Mouse (Mus musculus) cerebellum, adult 2 months (tissue): ENCODE data around the gene Cd83. TPM values are rescaled to one million over a fixed set of nuclear protein-coding genes. Genes with fewer than 3 reads are reported as not detected.

Experiments
- DNase-seq, 2 experiments: peaks; one replicate each; pipeline ENCODE4 v3.0.0; 2021
- H3K27ac ChIP-seq: fragments of 200-500 bp; 2 replicates; pipeline ENCODE4 v1.5.1; 2012; ENCODE audit warnings: low read length, control low read depth, inconsistent platforms; ENCODE audit not compliant: insufficient read depth
- H3K27me3 ChIP-seq: fragments of 200-500 bp; 2 replicates; pipeline ENCODE4 v1.6.1; 2012; ENCODE audit warnings: inconsistent platforms, mild to moderate bottlenecking, low read length, moderate library complexity; ENCODE audit not compliant: control insufficient read depth, insufficient read depth
- H3K4me1 ChIP-seq: fragments of 200-500 bp; 2 replicates; pipeline ENCODE4 v1.6.1; 2011; ENCODE audit warnings: low read length; ENCODE audit not compliant: control insufficient read depth, insufficient read depth
- H3K4me3 ChIP-seq: fragments of 200-500 bp; replicated peaks from 2 replicates; pipeline ENCODE3; 2011; ENCODE audit warnings: mild to moderate bottlenecking, low read depth, low read length, control low read depth; ENCODE audit not compliant: insufficient read depth
- CTCF ChIP-seq: fragments of 200-500 bp; IDR thresholded peaks from 2 replicates; pipeline ENCODE4 v1.5.1; 2011; ENCODE audit warnings: low read depth, mild to moderate bottlenecking, control low read depth, low read length, moderate library complexity, borderline replicate concordance; ENCODE audit not compliant: insufficient read depth
- POLR2A ChIP-seq: fragments of 200-500 bp; IDR thresholded peaks from 2 replicates; pipeline ENCODE4 v1.6.1; 2011; ENCODE audit warnings: low read length, control low read depth, borderline replicate concordance; ENCODE audit not compliant: insufficient read depth
- WGBS: fragments of 180-500 bp; shearing (Covaris S2); methylation state at CpG from one replicate; pipeline ENCODE4 v1.1.7; 2018; 5-methylcytosine and 5-hydroxymethylcytosine counted together
- polyA plus RNA-seq: library from polyadenylated mRNA; depleted of rRNA; stranded (reverse); fragments of >200 nt; gene quantifications from 2 replicates; pipeline ENCODE4 v1.2.3, GENCODE M21; 2012

Gene Cd83
- polyA plus RNA-seq, 1 experiment = 35.7 TPM

DNA sequence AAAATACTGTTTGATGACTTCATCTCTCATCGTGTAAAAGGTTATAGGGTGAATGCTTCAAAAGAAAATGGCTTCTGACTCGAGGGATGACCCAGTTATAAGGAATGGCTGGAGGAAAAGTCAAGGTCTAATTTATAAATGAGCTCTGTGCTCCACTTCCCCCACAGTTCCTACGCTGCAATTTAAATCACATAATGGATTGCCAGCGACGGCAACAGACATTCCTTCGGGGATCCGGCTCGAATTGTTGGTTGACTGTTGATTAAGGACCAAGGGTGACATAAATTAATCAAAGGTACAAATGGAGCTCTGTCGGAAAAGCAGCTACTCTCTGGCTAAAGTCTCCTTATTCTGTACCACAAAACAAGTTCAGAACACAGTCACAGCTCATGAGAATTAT, 30.9 kb upstream of the Cd83 start:
- Histone ChIP-seq H3K4me3 (no peak overlapping the region), H3K4me1 (no peaks in the 10 kb centered on the region), H3K27ac (no peak overlapping the region), H3K27me3 (no peaks in the 10 kb centered on the region)
- WGBS = 80% methylated on average over 9 of the region's 9 CpGs
- no peak for DNase-seq
- no peak for TF ChIP-seq CTCF
- no peak for TF ChIP-seq POLR2A

DNA sequence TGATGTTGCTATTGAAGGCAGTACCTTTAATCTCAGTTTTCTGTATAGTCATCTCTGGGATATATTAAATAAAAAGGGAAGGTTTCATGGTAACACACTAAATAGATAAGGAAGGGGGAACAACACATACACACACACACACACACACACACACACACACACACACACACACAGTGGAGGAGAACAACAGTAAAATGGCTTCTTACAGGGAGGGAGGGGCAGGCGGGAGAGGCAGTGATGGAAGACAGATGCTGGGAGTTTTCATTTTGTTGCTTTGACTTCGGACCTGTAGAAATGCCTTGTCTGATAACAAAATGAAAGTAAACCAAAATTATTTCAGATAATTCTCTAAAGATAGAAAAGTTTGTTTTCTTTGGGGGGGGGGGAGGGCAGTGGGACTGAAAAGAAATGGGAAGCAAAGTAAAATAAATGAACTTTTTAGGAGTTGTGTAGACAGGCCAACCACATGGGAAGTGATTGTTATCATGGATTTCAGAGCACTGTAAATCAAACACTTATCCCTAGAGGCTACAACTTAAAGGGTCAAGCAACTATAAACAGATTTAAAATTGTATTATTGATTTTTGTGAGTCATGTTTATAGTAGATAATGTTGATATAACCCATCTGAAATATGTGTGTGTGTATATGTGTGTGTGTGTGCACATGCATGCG, 30.0 kb upstream of the Cd83 start:
- Histone ChIP-seq H3K4me1 (no peaks in the 10 kb centered on the region), H3K4me3 (no peak overlapping the region), H3K27ac (no peak overlapping the region), H3K27me3 (no peaks in the 10 kb centered on the region)
- no peak for DNase-seq
- no peak for TF ChIP-seq POLR2A
- TF ChIP-seq CTCF = no peak
- WGBS = 96% methylated on average over 3 of the region's 3 CpGs

DNA sequence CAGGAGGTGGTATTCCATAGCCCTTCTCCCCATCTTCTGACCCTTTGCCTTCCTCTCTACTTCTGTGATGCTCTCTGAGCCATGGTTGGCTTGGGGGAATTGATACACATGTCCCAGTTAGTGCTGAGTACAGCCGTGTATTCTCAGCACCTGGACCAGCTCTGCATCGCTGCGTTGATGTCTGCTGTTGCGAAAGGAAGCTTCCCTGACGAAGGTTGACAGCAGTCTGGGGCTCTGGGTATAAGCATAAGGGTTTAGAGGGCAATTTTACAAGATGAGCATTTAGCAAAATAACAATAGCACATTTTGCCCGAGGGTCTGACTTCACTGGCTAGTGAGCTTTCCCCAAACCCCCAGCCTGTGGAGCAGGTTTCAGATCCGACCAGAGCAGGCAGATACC, 29.0 kb upstream of the Cd83 start:
- WGBS = 72% methylated on average over 7 of the region's 7 CpGs
- H3K27me3 ChIP-seq = no peaks in the 10 kb centered on the region
- DNase-seq = no peak
- no peaks in the 10 kb centered on the region for H3K4me1 ChIP-seq
- no peak for TF ChIP-seq POLR2A
- no peak for TF ChIP-seq CTCF
- no peak overlapping the region for H3K27ac ChIP-seq
- H3K4me3 ChIP-seq = no peak overlapping the region

DNA sequence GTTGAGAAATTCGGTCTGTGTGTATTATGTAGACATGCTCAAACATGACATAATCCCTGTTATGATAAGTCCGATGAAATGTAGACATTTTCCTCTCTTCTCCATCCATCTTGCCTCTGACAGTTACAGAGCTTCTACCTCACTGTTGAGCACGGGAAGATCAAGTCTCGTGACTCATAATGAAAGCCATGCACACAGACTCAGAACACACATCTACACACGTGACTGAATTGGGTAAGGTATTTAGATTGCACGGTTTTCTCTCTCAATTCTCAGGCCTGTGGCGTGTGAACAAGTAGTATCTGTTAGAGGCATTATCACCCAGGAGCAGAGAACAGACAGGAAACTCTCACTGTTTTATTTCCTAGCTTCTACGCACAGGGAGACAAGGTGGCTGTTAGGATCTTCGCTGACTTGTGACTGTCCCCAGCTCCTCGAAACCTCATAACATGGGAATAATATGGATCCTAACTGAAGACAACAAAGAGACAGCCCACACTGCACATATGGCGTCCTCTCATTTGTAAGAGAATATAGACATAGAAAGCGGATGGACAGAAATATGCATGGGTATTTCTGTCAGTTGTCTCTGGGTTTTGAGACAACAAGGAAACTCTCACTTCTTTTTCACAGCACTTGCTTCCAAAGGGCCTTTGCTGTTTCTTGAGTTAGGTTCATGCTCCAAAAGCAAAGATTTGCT, 23.3 kb upstream of the Cd83 start:
- Histone ChIP-seq H3K4me3 (no peak overlapping the region), H3K27me3 (no peaks in the 10 kb centered on the region), H3K27ac (no peak overlapping the region), H3K4me1 (peaks cover 19% of the 10 kb centered on the region)
- no peak for TF ChIP-seq CTCF
- TF ChIP-seq POLR2A = no peak
- WGBS = 95% methylated on average over 12 of the region's 12 CpGs
- no peak for DNase-seq

DNA sequence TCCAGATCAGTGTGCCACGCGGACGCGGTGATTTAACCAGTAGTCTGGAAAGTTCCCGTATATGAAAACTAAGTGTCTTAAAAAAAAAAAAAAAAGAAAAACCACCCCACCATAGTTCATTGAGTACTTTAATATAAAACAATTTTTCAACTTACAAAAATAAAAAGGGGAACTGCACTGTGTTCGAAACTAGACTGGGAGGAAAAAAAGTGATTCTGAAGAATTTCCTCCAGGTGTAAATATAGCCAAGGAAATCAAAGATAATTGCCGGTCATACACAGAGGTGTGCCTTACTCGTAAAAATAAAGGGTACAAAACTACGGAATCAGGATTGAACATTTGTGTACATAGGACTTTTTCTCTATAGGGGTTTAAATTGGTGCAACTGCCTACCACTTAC, 21.7 kb upstream of the Cd83 start:
- H3K27ac ChIP-seq = no peak overlapping the region
- H3K4me3 ChIP-seq = no peak overlapping the region
- TF ChIP-seq POLR2A (no peak), CTCF (no peak)
- H3K4me1 ChIP-seq = peaks cover 19% of the 10 kb centered on the region
- no peak for DNase-seq
- H3K27me3 ChIP-seq = no peaks in the 10 kb centered on the region
- WGBS = 98% methylated on average over 9 of the region's 9 CpGs

DNA sequence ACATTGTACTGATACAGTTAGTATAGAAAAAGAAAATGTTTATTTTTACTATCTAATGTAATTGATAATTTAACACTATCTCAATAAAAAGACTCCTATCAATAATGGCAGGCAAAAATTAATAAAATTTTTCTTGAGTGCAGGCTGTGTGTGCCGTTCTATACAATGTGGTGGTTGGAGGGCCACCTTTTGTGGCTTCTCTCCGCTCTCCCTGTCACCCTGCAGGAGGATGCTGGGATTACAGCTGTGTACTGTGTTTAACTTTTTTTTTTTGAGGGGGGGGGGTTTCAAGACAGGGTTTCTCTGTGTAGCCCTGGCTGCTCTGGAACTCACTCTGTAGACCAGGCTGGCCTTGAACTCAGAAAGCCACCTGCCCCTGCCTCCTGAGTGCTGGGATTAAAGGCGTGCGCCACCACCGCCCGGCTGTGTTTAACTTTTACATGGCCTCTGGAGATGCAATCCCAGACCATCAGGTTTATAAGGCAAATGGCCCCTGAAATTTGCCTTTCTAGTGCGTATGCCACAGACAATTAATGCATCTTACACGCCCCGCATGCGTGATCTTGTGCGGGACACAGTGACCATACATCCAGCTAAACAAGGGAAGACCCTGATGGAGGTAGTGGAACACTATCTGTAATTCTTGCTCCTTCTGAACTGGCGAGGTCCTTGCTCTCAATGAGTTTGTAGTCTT, 21.1 kb upstream of the Cd83 start:
- TF ChIP-seq CTCF (no peak), POLR2A (no peak)
- 64% methylated on average over 12 of the region's 12 CpGs for WGBS
- no peak for DNase-seq
- no peak overlapping the region for H3K4me3 ChIP-seq
- H3K27ac ChIP-seq = no peak overlapping the region; the same call in 1 of the 2 replicates
- no peaks in the 10 kb centered on the region for H3K27me3 ChIP-seq
- peaks cover 19% of the 10 kb centered on the region for H3K4me1 ChIP-seq

DNA sequence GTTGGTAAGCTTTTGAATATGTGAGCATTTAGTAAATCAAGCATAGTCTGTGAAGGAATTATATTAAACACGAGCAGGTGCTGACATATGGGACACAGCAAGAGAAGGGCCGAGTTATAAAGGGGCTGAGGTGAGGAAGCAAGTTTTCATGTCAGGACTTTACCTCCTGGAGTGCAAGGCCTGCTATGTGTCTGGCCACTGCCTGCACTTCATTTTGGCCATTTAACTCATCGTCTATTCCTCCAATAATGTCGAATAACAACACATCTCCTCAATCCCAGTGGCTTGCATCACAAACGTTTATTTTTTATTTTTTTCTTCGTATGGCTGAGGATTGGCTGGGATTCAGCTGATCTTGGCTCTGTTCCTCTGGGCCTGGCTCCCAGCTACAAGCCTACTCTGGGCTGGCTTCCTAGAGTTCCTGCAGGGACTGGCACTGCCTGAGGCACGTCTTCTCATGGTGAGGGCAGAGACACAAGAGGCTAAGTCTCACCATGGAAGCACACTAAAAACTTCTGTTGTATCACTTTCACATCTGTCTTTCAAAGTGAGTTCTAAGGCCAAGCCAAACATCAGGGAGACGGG, 20.5 kb upstream of the Cd83 start:
- WGBS = 6% methylated on average over 8 of the region's 8 CpGs
- TF ChIP-seq CTCF (no peak), POLR2A (no peak)
- Histone ChIP-seq H3K27ac (no peak overlapping the region; the same call in 1 of the 2 replicates), H3K4me1 (peaks cover 19% of the 10 kb centered on the region), H3K4me3 (no peak overlapping the region), H3K27me3 (no peaks in the 10 kb centered on the region)
- peak; percentile 86 to 91 for DNase-seq
